Mouse (Mus musculus) liver, adult 2 months (tissue): ENCODE measurements around the gene Tbc1d22a.

ENCODE experiments used
- CTCF ChIP-seq: fragments of 200-500 bp; IDR thresholded peaks from 2 replicates; pipeline ENCODE4 v1.5.1; 2011; ENCODE audit warnings: low read depth, low read length, control low read depth
- POLR2A ChIP-seq: fragments of 200-500 bp; IDR thresholded peaks from 2 replicates; pipeline ENCODE4 v1.6.1; 2011; ENCODE audit warnings: low read length, control low read depth; ENCODE audit not compliant: insufficient read depth; ENCODE audit errors: extremely low read depth

- no peak for TF ChIP-seq POLR2A
- no peak for TF ChIP-seq CTCF
Observed at GRCm38 (mm10) chr15:86190387-86190786, 23.9 kb upstream of the Tbc1d22a start.
